In the genomic region with DNA sequence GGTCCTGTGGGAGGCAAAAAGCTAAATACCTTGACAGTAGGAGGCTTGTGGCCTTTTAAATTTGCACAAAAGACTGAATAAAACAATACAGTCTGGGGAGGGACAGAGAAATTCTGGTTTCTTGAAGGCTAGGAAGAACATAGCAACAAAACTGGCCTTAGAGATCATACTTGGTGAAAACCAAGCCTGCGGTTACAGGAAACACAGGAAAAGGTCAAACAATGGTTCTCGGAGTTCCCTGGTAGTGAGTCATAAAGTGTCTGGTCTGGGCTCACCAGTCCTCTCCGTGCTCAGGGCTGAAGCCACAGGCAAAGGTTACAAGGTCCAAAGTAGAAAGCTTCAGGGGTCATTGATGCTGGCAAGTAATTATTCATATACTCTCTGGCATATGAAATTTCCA, we compare ENCODE assay signal across 13 mouse cellular contexts. TPM values are rescaled to one million over a fixed set of nuclear protein-coding genes. Genes with fewer than 3 reads are reported as not detected.
"Had no signal": no experiment of that assay in that cellular context is flagged by ENCODE, and none has a peak within 500 bp of the region (broad histone marks: within the 10 kb centered on the region; RNA-seq: fewer than 3 reads in every experiment).

No protein-coding gene starts in this region.

- H3K27me3 ChIP-seq: limb, embryonic 12.5 days; liver, embryonic 13.5 days; lung, embryonic 15.5 days; midbrain, embryonic 13.5 days; stomach, embryonic 15.5 days had no signal

- ATAC-seq: liver, postnatal 0 days; midbrain, embryonic 13.5 days had no signal

- DNase-seq: kidney, postnatal 4 days; liver; liver, embryonic 13.5 days; liver, postnatal 0 days; lung, postnatal 14 days; right cerebral cortex, postnatal 14 days; thymus, adult 2 months; thymus, postnatal 25 days had no signal

RNA-seq across cellular contexts. Expression of gene Slc7a14, which starts 29.1 kb away (rescaled TPM):
- polyA plus RNA-seq: spleen, adult 2 months had no signal
